Mouse (Mus musculus): ENCODE measurements around the gene Smurf1. TPM values are rescaled to one million over a fixed set of nuclear protein-coding genes. Genes with fewer than 3 reads are reported as not detected.

Gene Smurf1
- 16.6 and 18.1 TPM in 2 replicates for polyA plus RNA-seq (2014; fragmentation: Nextera tagmentation; extraction: Ambion mirVana)

GRCm38 (mm10) chr5:144965639-144966351 is at the start of gene Smurf1:
Gene Smurf1, minus strand, starts transcription at chr5:144965847.
- Histone ChIP-seq H3K9me3 (ENCODE audit: control insufficient read depth, low read length) (no peaks in the 10 kb centered on the region), H3K36me3 (ENCODE audit: control insufficient read depth, insufficient read depth, low read length) (no peaks in the 10 kb centered on the region), H3K4me3 (ENCODE audit: low read depth, low read length) (peak within 1 kb of the TSS; percentile 91), H3K4me2 (replicated peaks; ENCODE audit: low read depth, low read length) (peak within 1 kb of the TSS; percentile 72), H3K9ac (ENCODE audit: low read depth, low read length) (peak within 1 kb of the TSS; percentile 84), H3K27ac (ENCODE audit: low read depth, low read length) (peak within 1 kb of the TSS; percentile 82), H3K27me3 (ENCODE audit: control insufficient read depth, insufficient read depth, low read length) (no peaks in the 10 kb centered on the region), H3K4me1 (replicated peaks; ENCODE audit: control insufficient read depth, insufficient read depth, low read length) (no peaks in the 10 kb centered on the region)
- ATAC-seq (ENCODE audit: low FRiP score): peak; percentile 70
- WGBS: under 1% methylated on average over 77 of the region's 89 CpGs
- DNase-seq (ENCODE audit: low spot score): peak; percentile 97

GRCm38 (mm10) chr5:145014278-145014677 is 48.6 kb upstream of the Smurf1 start:
- H3K9ac ChIP-seq (ENCODE audit: low read depth, low read length): no peak overlapping the region
- 77% methylated on average over 1 of the region's 1 CpGs for WGBS
- no peak overlapping the region for H3K4me3 ChIP-seq (ENCODE audit: low read depth, low read length)
- DNase-seq (ENCODE audit: low spot score): no peak
- no peak for ATAC-seq (ENCODE audit: low FRiP score)
- H3K4me2 ChIP-seq (replicated peaks; ENCODE audit: low read depth, low read length): no peak overlapping the region
- H3K27ac ChIP-seq (ENCODE audit: low read depth, low read length): no peak overlapping the region
- no peaks in the 10 kb centered on the region for H3K27me3 ChIP-seq (ENCODE audit: control insufficient read depth, insufficient read depth, low read length)
- no peaks in the 10 kb centered on the region for H3K9me3 ChIP-seq (ENCODE audit: control insufficient read depth, low read length)
- H3K4me1 ChIP-seq (replicated peaks; ENCODE audit: control insufficient read depth, insufficient read depth, low read length): no peaks in the 10 kb centered on the region
- no peaks in the 10 kb centered on the region for H3K36me3 ChIP-seq (ENCODE audit: control insufficient read depth, insufficient read depth, low read length)

- no peak overlapping the region for H3K27ac ChIP-seq (ENCODE audit: low read depth, low read length)
- H3K4me2 ChIP-seq (replicated peaks; ENCODE audit: low read depth, low read length): no peak overlapping the region
- H3K9me3 ChIP-seq (ENCODE audit: control insufficient read depth, low read length): no peaks in the 10 kb centered on the region
- H3K36me3 ChIP-seq (ENCODE audit: control insufficient read depth, insufficient read depth, low read length): no peaks in the 10 kb centered on the region
- H3K9ac ChIP-seq (ENCODE audit: low read depth, low read length): no peak overlapping the region
- H3K4me1 ChIP-seq (replicated peaks; ENCODE audit: control insufficient read depth, insufficient read depth, low read length): no peaks in the 10 kb centered on the region
- no peak for ATAC-seq (ENCODE audit: low FRiP score)
- DNase-seq (ENCODE audit: low spot score): no peak
- no peak overlapping the region for H3K4me3 ChIP-seq (ENCODE audit: low read depth, low read length)
- H3K27me3 ChIP-seq (ENCODE audit: control insufficient read depth, insufficient read depth, low read length): no peaks in the 10 kb centered on the region
- WGBS: 91% methylated on average over 15 of the region's 15 CpGs
These were observed 43.4 kb upstream of the Smurf1 start for GRCm38 (mm10) chr5:145008878-145009659.

- 80% methylated on average over 6 of the region's 6 CpGs for WGBS
- H3K4me3 ChIP-seq (ENCODE audit: low read depth, low read length): no peak overlapping the region
- H3K4me2 ChIP-seq (replicated peaks; ENCODE audit: low read depth, low read length): no peak overlapping the region
- DNase-seq (ENCODE audit: low spot score) (no peak), ATAC-seq (ENCODE audit: low FRiP score) (no peak)
- H3K27ac ChIP-seq (ENCODE audit: low read depth, low read length): no peak overlapping the region
- no peaks in the 10 kb centered on the region for H3K4me1 ChIP-seq (replicated peaks; ENCODE audit: control insufficient read depth, insufficient read depth, low read length)
- no peaks in the 10 kb centered on the region for H3K9me3 ChIP-seq (ENCODE audit: control insufficient read depth, low read length)
- no peak overlapping the region for H3K9ac ChIP-seq (ENCODE audit: low read depth, low read length)
- H3K27me3 ChIP-seq (ENCODE audit: control insufficient read depth, insufficient read depth, low read length): no peaks in the 10 kb centered on the region
- no peaks in the 10 kb centered on the region for H3K36me3 ChIP-seq (ENCODE audit: control insufficient read depth, insufficient read depth, low read length)
These were observed 39.9 kb upstream of the Smurf1 start for GRCm38 (mm10) chr5:145005596-145005995.

GRCm38 (mm10) chr5:145004495-145004894 is 38.8 kb upstream of the Smurf1 start:
- no peak overlapping the region for H3K4me2 ChIP-seq (replicated peaks; ENCODE audit: low read depth, low read length)
- 87% methylated on average over 9 of the region's 9 CpGs for WGBS
- H3K4me1 ChIP-seq (replicated peaks; ENCODE audit: control insufficient read depth, insufficient read depth, low read length): no peaks in the 10 kb centered on the region
- H3K9ac ChIP-seq (ENCODE audit: low read depth, low read length): no peak overlapping the region
- no peak overlapping the region for H3K4me3 ChIP-seq (ENCODE audit: low read depth, low read length)
- H3K27me3 ChIP-seq (ENCODE audit: control insufficient read depth, insufficient read depth, low read length): no peaks in the 10 kb centered on the region
- no peak overlapping the region for H3K27ac ChIP-seq (ENCODE audit: low read depth, low read length)
- no peaks in the 10 kb centered on the region for H3K36me3 ChIP-seq (ENCODE audit: control insufficient read depth, insufficient read depth, low read length)
- no peaks in the 10 kb centered on the region for H3K9me3 ChIP-seq (ENCODE audit: control insufficient read depth, low read length)
- DNase-seq (ENCODE audit: low spot score): no peak
- no peak for ATAC-seq (ENCODE audit: low FRiP score)

- Histone ChIP-seq H3K36me3 (ENCODE audit: control insufficient read depth, insufficient read depth, low read length) (no peaks in the 10 kb centered on the region), H3K27me3 (ENCODE audit: control insufficient read depth, insufficient read depth, low read length) (no peaks in the 10 kb centered on the region), H3K27ac (ENCODE audit: low read depth, low read length) (no peak overlapping the region), H3K9ac (ENCODE audit: low read depth, low read length) (no peak overlapping the region), H3K4me3 (ENCODE audit: low read depth, low read length) (no peak overlapping the region), H3K9me3 (ENCODE audit: control insufficient read depth, low read length) (no peaks in the 10 kb centered on the region), H3K4me1 (replicated peaks; ENCODE audit: control insufficient read depth, insufficient read depth, low read length) (no peaks in the 10 kb centered on the region), H3K4me2 (replicated peaks; ENCODE audit: low read depth, low read length) (no peak overlapping the region)
- DNase-seq (ENCODE audit: low spot score) (no peak), ATAC-seq (ENCODE audit: low FRiP score) (no peak)
- 77% methylated on average over 3 of the region's 3 CpGs for WGBS
These were observed 37.7 kb upstream of the Smurf1 start for GRCm38 (mm10) chr5:145003362-145003761.

GRCm38 (mm10) chr5:144998491-144998890 is 32.8 kb upstream of the Smurf1 start:
- Histone ChIP-seq H3K9ac (ENCODE audit: low read depth, low read length) (no peak overlapping the region), H3K27ac (ENCODE audit: low read depth, low read length) (no peak overlapping the region), H3K27me3 (ENCODE audit: control insufficient read depth, insufficient read depth, low read length) (no peaks in the 10 kb centered on the region), H3K9me3 (ENCODE audit: control insufficient read depth, low read length) (no peaks in the 10 kb centered on the region), H3K4me1 (replicated peaks; ENCODE audit: control insufficient read depth, insufficient read depth, low read length) (no peaks in the 10 kb centered on the region), H3K4me3 (ENCODE audit: low read depth, low read length) (no peak overlapping the region), H3K36me3 (ENCODE audit: control insufficient read depth, insufficient read depth, low read length) (no peaks in the 10 kb centered on the region), H3K4me2 (replicated peaks; ENCODE audit: low read depth, low read length) (no peak overlapping the region)
- peak; percentile 29 for DNase-seq (ENCODE audit: low spot score)
- WGBS: 34% methylated on average over 2 of the region's 2 CpGs
- ATAC-seq (ENCODE audit: low FRiP score): no peak

GRCm38 (mm10) chr5:144990481-144990880 is 24.8 kb upstream of the Smurf1 start:
- H3K27ac ChIP-seq (ENCODE audit: low read depth, low read length): no peak overlapping the region
- no peak overlapping the region for H3K4me3 ChIP-seq (ENCODE audit: low read depth, low read length)
- no peaks in the 10 kb centered on the region for H3K4me1 ChIP-seq (replicated peaks; ENCODE audit: control insufficient read depth, insufficient read depth, low read length)
- DNase-seq (ENCODE audit: low spot score) (no peak), ATAC-seq (ENCODE audit: low FRiP score) (no peak)
- H3K27me3 ChIP-seq (ENCODE audit: control insufficient read depth, insufficient read depth, low read length): no peaks in the 10 kb centered on the region
- no peaks in the 10 kb centered on the region for H3K36me3 ChIP-seq (ENCODE audit: control insufficient read depth, insufficient read depth, low read length)
- H3K9me3 ChIP-seq (ENCODE audit: control insufficient read depth, low read length): no peaks in the 10 kb centered on the region
- H3K4me2 ChIP-seq (replicated peaks; ENCODE audit: low read depth, low read length): no peak overlapping the region
- no peak overlapping the region for H3K9ac ChIP-seq (ENCODE audit: low read depth, low read length)
- 81% methylated on average over 5 of the region's 5 CpGs for WGBS

GRCm38 (mm10) chr5:144990051-144990450 is 24.4 kb upstream of the Smurf1 start:
- Histone ChIP-seq H3K4me3 (ENCODE audit: low read depth, low read length) (no peak overlapping the region), H3K27me3 (ENCODE audit: control insufficient read depth, insufficient read depth, low read length) (no peaks in the 10 kb centered on the region), H3K4me2 (replicated peaks; ENCODE audit: low read depth, low read length) (no peak overlapping the region), H3K9me3 (ENCODE audit: control insufficient read depth, low read length) (no peaks in the 10 kb centered on the region), H3K36me3 (ENCODE audit: control insufficient read depth, insufficient read depth, low read length) (no peaks in the 10 kb centered on the region), H3K9ac (ENCODE audit: low read depth, low read length) (no peak overlapping the region), H3K4me1 (replicated peaks; ENCODE audit: control insufficient read depth, insufficient read depth, low read length) (no peaks in the 10 kb centered on the region), H3K27ac (ENCODE audit: low read depth, low read length) (no peak overlapping the region)
- no peak for DNase-seq (ENCODE audit: low spot score)
- no peak for ATAC-seq (ENCODE audit: low FRiP score)
- WGBS: 50% methylated on average over 2 of the region's 2 CpGs

Measured in hindbrain, embryonic 11.5 days (tissue).